Mouse (Mus musculus) forebrain, embryonic 14.5 days (tissue): ENCODE data around the gene Hist3h2a. TPM values are rescaled to one million over a fixed set of nuclear protein-coding genes. Genes with fewer than 3 reads are reported as not detected.

ENCODE experiments used
- ATAC-seq: fragments of 200-750 bp; cut with Nextera tagmentation; 2 replicates; pipeline ENCODE4 v1.8.0; 2017; ENCODE audit warnings: mild to moderate bottlenecking, moderate library complexity
- DNase-seq: peaks from one replicate; pipeline ENCODE4 v3.0.0-alpha.2; 2015; ENCODE audit warnings: low spot score
- H3K27ac ChIP-seq: fragments of 300-500 bp; sonication (generic); 2 replicates; pipeline ENCODE4 v1.5.1; 2014; ENCODE audit warnings: low read depth, mild to moderate bottlenecking, control low read depth, low read length, moderate library complexity
- H3K27me3 ChIP-seq: fragments of 300-500 bp; sonication (generic); replicated peaks from 2 replicates; pipeline ENCODE4 v1.6.1; 2014; ENCODE audit warnings: low read length, control low read depth, mixed read lengths; ENCODE audit not compliant: control insufficient read depth, insufficient read depth
- H3K36me3 ChIP-seq: fragments of 300-500 bp; sonication (generic); 2 replicates; pipeline ENCODE4 v1.6.1; 2014; ENCODE audit warnings: low read length, control low read depth; ENCODE audit not compliant: control insufficient read depth, insufficient read depth
- H3K4me1 ChIP-seq: fragments of 300-500 bp; sonication (generic); 2 replicates; pipeline ENCODE4 v1.6.1; 2014; ENCODE audit warnings: antibody characterized with exemption, low read length, control low read depth; ENCODE audit not compliant: control insufficient read depth, insufficient read depth
- H3K4me2 ChIP-seq: fragments of 300-500 bp; sonication (generic); 2 replicates; pipeline ENCODE4 v1.6.1; 2014; ENCODE audit warnings: mild to moderate bottlenecking, control low read depth, low read length
- H3K4me3 ChIP-seq: fragments of 300-500 bp; sonication (generic); 2 replicates; pipeline ENCODE4 v1.5.1; 2014; ENCODE audit warnings: low read depth, low read length, control low read depth
- H3K9ac ChIP-seq: fragments of 300-500 bp; sonication (generic); 2 replicates; pipeline ENCODE4 v1.6.1; 2014; ENCODE audit warnings: mild to moderate bottlenecking, low read length, control low read depth, moderate library complexity
- H3K9me3 ChIP-seq: fragments of 300-500 bp; sonication (generic); replicated peaks from 2 replicates; pipeline ENCODE4 v1.6.1; 2016; ENCODE audit warnings: low read length, control low read depth, mixed read lengths; ENCODE audit not compliant: control insufficient read depth
- WGBS: fragments of 180-500 bp; shearing (Covaris S2); extraction: QIAGEN DNeasy Blood & Tissue Kit; methylation state at CpG from one replicate; pipeline ENCODE4 v1.1.7; 2014; 5-methylcytosine and 5-hydroxymethylcytosine counted together
- microRNA-seq: library from miRNA; unstranded; fragments of <30 nt; microRNA quantifications from one replicate; pipeline ENCODE4, GENCODE M21; 2016
- polyA plus RNA-seq: library from polyadenylated mRNA; unstranded; fragments of >200 nt; fragmentation: Nextera tagmentation; extraction: Ambion mirVana; gene quantifications from 2 replicates; pipeline ENCODE4 v1.2.1, GENCODE M21; 2014

Hist3h2a gene
- polyA plus RNA-seq, 1 experiment from 2014 or later = 151 TPM

DNA sequence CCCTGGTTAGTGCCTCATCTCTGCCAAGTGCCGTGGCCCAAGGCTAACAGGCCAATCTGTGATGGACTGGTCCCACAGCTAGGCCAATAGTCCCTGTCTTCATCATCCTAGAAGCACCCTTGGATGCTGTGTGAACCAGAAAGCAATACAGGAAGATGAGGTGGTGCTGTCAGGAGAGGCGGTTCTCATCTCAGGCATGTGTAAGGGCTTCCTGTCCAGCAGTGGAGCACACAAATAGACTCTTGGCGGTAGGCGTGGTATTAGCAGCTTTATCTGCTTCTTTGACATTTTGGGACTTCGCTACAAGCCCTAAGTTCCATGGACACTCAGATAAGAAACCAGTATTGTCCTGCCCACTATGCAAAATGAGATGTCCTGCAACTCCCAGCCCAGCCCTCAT is 43.1 kb downstream of the Hist3h2a start:
- H3K4me2 ChIP-seq = no peak overlapping the region
- no peaks in the 10 kb centered on the region; the same call in 1 of the 2 replicates for H3K27me3 ChIP-seq
- 83% methylated on average over 5 of the region's 5 CpGs for WGBS
- H3K36me3 ChIP-seq = no peaks in the 10 kb centered on the region
- 0 out of 2 replicates have a peak, but pooled peaks cover 3% of the 10 kb centered on the region for H3K4me1 ChIP-seq
- DNase-seq (no peak), ATAC-seq (no peak)
- H3K27ac ChIP-seq = no peak overlapping the region
- H3K4me3 ChIP-seq = no peak overlapping the region
- no peaks in the 10 kb centered on the region for H3K9me3 ChIP-seq
- H3K9ac ChIP-seq = no peak overlapping the region

- Histone ChIP-seq H3K4me2 (no peak overlapping the region), H3K9me3 (no peaks in the 10 kb centered on the region), H3K9ac (no peak overlapping the region), H3K36me3 (no peaks in the 10 kb centered on the region), H3K27ac (no peak overlapping the region), H3K27me3 (no peaks in the 10 kb centered on the region; the same call in 1 of the 2 replicates), H3K4me3 (no peak overlapping the region), H3K4me1 (0 out of 2 replicates have a peak, but pooled peaks cover 1% of the 10 kb centered on the region)
- no peak for DNase-seq
- ATAC-seq = no peak
- WGBS = 64% methylated on average over 11 of the region's 11 CpGs
Measured at GRCm38 (mm10) chr11:58999158-58999557, 44.7 kb downstream of the Hist3h2a start.

DNA sequence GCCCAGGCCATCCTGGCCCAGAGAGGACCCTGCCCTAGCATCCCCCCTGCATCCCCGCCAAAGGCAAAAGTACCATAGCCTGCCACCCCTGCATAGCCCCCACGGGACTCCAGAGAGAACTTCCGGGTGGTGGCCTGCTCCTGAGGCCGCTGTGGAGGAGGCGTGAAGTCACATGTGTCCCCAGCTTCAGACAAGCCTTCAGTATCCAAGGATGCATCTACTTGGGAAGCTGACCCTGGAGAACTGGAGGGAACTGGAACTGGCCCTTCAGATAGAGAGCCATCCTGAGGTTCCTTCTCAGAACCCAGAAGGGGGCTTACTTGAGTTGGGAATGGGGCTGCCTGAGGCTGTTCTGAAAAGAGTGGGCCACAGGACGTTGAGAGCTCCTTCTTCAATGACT is 45.3 kb downstream of the Hist3h2a start:
- Histone ChIP-seq H3K4me1 (no peaks in the 10 kb centered on the region), H3K36me3 (no peaks in the 10 kb centered on the region), H3K27ac (no peak overlapping the region), H3K4me3 (no peak overlapping the region), H3K9me3 (no peaks in the 10 kb centered on the region), H3K27me3 (no peaks in the 10 kb centered on the region), H3K9ac (no peak overlapping the region), H3K4me2 (no peak overlapping the region)
- no peak for DNase-seq
- ATAC-seq = no peak
- WGBS = 76% methylated on average over 6 of the region's 6 CpGs

GRCm38 (mm10) chr11:59000635-59001034 is 46.1 kb downstream of the Hist3h2a start:
- H3K9me3 ChIP-seq = no peaks in the 10 kb centered on the region
- no peak for DNase-seq
- H3K36me3 ChIP-seq = no peaks in the 10 kb centered on the region
- ATAC-seq = no peak
- H3K27ac ChIP-seq = no peak overlapping the region
- WGBS = 94% methylated on average over 21 of the region's 21 CpGs
- no peak overlapping the region for H3K9ac ChIP-seq
- no peak overlapping the region for H3K4me3 ChIP-seq
- no peak overlapping the region for H3K4me2 ChIP-seq
- no peaks in the 10 kb centered on the region for H3K27me3 ChIP-seq
- no peaks in the 10 kb centered on the region for H3K4me1 ChIP-seq

GRCm38 (mm10) chr11:59002327-59003079 is 48.0 kb downstream of the Hist3h2a start:
- Histone ChIP-seq H3K4me1 (no peaks in the 10 kb centered on the region), H3K4me2 (no peak overlapping the region), H3K27me3 (no peaks in the 10 kb centered on the region), H3K4me3 (no peak overlapping the region), H3K9ac (no peak overlapping the region), H3K9me3 (no peaks in the 10 kb centered on the region), H3K27ac (no peak overlapping the region), H3K36me3 (no peaks in the 10 kb centered on the region)
- DNase-seq (no peak), ATAC-seq (no peak)
- WGBS = 85% methylated on average over 7 of the region's 7 CpGs

Small RNA genes within 50 kb of the gene (microRNA-seq; reads per million reads assigned to microRNA genes)
- not detected for gene Gm44313

Other genes with a start within 250 kb of the Hist3h2a start
- gene Olfr318, start 230.7 kb upstream of the Hist3h2a start, polyA plus RNA-seq = not detected in 2 replicates
- 0.10 TPM in 1 of 2 replicates, not detected in the other for gene Olfr317, start 215.5 kb upstream of the Hist3h2a start, polyA plus RNA-seq
- not detected in 2 replicates for gene Olfr316, start 202.0 kb upstream of the Hist3h2a start, polyA plus RNA-seq
- not detected in 2 replicates for gene Olfr315, start 181.5 kb upstream of the Hist3h2a start, polyA plus RNA-seq
- not detected in 2 replicates for gene Olfr314, start 171.7 kb upstream of the Hist3h2a start, polyA plus RNA-seq
- gene Fam183b, start 152.7 kb upstream of the Hist3h2a start, polyA plus RNA-seq = 8.2 and 8.4 TPM in 2 replicates
- not detected in 2 replicates for gene Olfr313, start 139.7 kb upstream of the Hist3h2a start, polyA plus RNA-seq
- gene Olfr312, start 125.4 kb upstream of the Hist3h2a start, polyA plus RNA-seq = not detected in 2 replicates
- not detected in 2 replicates for gene Olfr311, start 115.4 kb upstream of the Hist3h2a start, polyA plus RNA-seq
- 19.5 and 25.0 TPM in 2 replicates for gene Gm12258, start 107.5 kb upstream of the Hist3h2a start, polyA plus RNA-seq
- gene 2810021J22Rik, start 87.5 kb upstream of the Hist3h2a start, polyA plus RNA-seq = 11.9 and 13.4 TPM in 2 replicates
- gene Zfp39, start 50.5 kb upstream of the Hist3h2a start, polyA plus RNA-seq = 5.5 and 6.7 TPM in 2 replicates
- gene Btnl10, start 36.8 kb upstream of the Hist3h2a start, polyA plus RNA-seq = not detected in 2 replicates
- gene Rnf187, start 15.8 kb upstream of the Hist3h2a start, polyA plus RNA-seq = 457 and 463 TPM in 2 replicates
- gene Hist3h2ba, start 5.8 kb upstream of the Hist3h2a start, polyA plus RNA-seq = 279 and 359 TPM in 2 replicates
- 1.3 and 1.9 TPM in 2 replicates for gene Trim17, start within 50 bp of the Hist3h2a start, polyA plus RNA-seq
- gene Trim11, start 23.4 kb downstream of the Hist3h2a start, polyA plus RNA-seq = 20.7 and 24.0 TPM in 2 replicates
- gene Obscn, start 181.7 kb downstream of the Hist3h2a start, polyA plus RNA-seq = 0.05 and 0.20 TPM in 2 replicates
- gene Iba57, start 209.1 kb downstream of the Hist3h2a start, polyA plus RNA-seq = 3.3 and 3.7 TPM in 2 replicates
- 0.10 TPM in 1 of 2 replicates, not detected in the other for gene Gjc2, start 228.5 kb downstream of the Hist3h2a start, polyA plus RNA-seq
- gene Guk1, start 237.5 kb downstream of the Hist3h2a start, polyA plus RNA-seq = 198 and 199 TPM in 2 replicates
- 109 and 119 TPM in 2 replicates for gene Mrpl55, start 247.8 kb downstream of the Hist3h2a start, polyA plus RNA-seq